Mouse (Mus musculus): ENCODE measurements at regions not wholly inside any gene's neighbourhood (a gene's known extent, or its start where the extent isn't known, plus 50 kb on each side); places are given as distances from the start of the nearest gene placed in this dataset.
A peak's percentile ranks its signal among the peaks of the same experiment; 100 is the strongest.

GRCm38 (mm10) chr9:89461190-89461589 is 161.7 kb downstream of the Minar1 start:
- WGBS: 27% methylated on average over 5 of the region's 5 CpGs
- H3K9me3 ChIP-seq (replicated peaks; ENCODE audit: control insufficient read depth, low read length): no peaks in the 10 kb centered on the region
- ATAC-seq (ENCODE audit: insufficient read depth, low FRiP score): no peak

GRCm38 (mm10) chr9:89456666-89457065 is 166.3 kb downstream of the Minar1 start:
- 69% methylated on average over 3 of the region's 3 CpGs for WGBS
- no peak overlapping the region for H3K9ac ChIP-seq (ENCODE audit: low read length)
- no peak for ATAC-seq (ENCODE audit: insufficient read depth, low FRiP score)

More at GRCm38 (mm10) chr9:89461190-89461589, 161.7 kb downstream of the Minar1 start:
- Histone ChIP-seq H3K4me2 (ENCODE audit: low read depth, low read length) (no peak overlapping the region), H3K27me3 (ENCODE audit: control insufficient read depth, insufficient read depth, low read length) (no peaks in the 10 kb centered on the region), H3K4me1 (ENCODE audit: control insufficient read depth, insufficient read depth, low read length) (no peaks in the 10 kb centered on the region), H3K9ac (ENCODE audit: low read length) (no peak overlapping the region), H3K27ac (ENCODE audit: low read length) (no peak overlapping the region), H3K36me3 (ENCODE audit: control insufficient read depth, insufficient read depth, low read length) (no peaks in the 10 kb centered on the region), H3K4me3 (replicated peaks; ENCODE audit: low read length) (no peak overlapping the region)

GRCm38 (mm10) chr9:89449656-89450055 is 173.3 kb downstream of the Minar1 start:
- Histone ChIP-seq H3K4me2 (ENCODE audit: low read depth, low read length) (no peak overlapping the region), H3K36me3 (ENCODE audit: control insufficient read depth, insufficient read depth, low read length) (no peaks in the 10 kb centered on the region), H3K4me3 (replicated peaks; ENCODE audit: low read length) (no peak overlapping the region), H3K27me3 (ENCODE audit: control insufficient read depth, insufficient read depth, low read length) (no peaks in the 10 kb centered on the region), H3K9me3 (replicated peaks; ENCODE audit: control insufficient read depth, low read length) (no peaks in the 10 kb centered on the region), H3K9ac (ENCODE audit: low read length) (no peak overlapping the region), H3K27ac (ENCODE audit: low read length) (no peak overlapping the region), H3K4me1 (ENCODE audit: control insufficient read depth, insufficient read depth, low read length) (no peaks in the 10 kb centered on the region)
- ATAC-seq (ENCODE audit: insufficient read depth, low FRiP score): peak; percentile 47; the same call in 1 of the 2 replicates
- WGBS: 66% methylated on average over 6 of the region's 6 CpGs

More at GRCm38 (mm10) chr9:89456666-89457065, 166.3 kb downstream of the Minar1 start:
- Histone ChIP-seq H3K27me3 (ENCODE audit: control insufficient read depth, insufficient read depth, low read length) (no peaks in the 10 kb centered on the region), H3K36me3 (ENCODE audit: control insufficient read depth, insufficient read depth, low read length) (no peaks in the 10 kb centered on the region), H3K4me3 (replicated peaks; ENCODE audit: low read length) (no peak overlapping the region), H3K9me3 (replicated peaks; ENCODE audit: control insufficient read depth, low read length) (no peaks in the 10 kb centered on the region), H3K4me1 (ENCODE audit: control insufficient read depth, insufficient read depth, low read length) (no peaks in the 10 kb centered on the region), H3K27ac (ENCODE audit: low read length) (no peak overlapping the region), H3K4me2 (ENCODE audit: low read depth, low read length) (no peak overlapping the region)
